ENCODE assay signal across 7 mouse cellular contexts in genomic region chr14:53597287-53597686, GRCm38 (mm10).
DNase-seq lines count a peak whose midpoint lies in the region; ATAC-seq lines count a peak whose summit lies in the region.

No protein-coding gene starts in this region.

- peak; percentile 76 for ATAC-seq in granulocyte monocyte progenitor cell, adult 5-6 weeks (replicated peaks; ENCODE audit: poor library complexity, severe bottlenecking)
- peak; percentile 83 for ATAC-seq in megakaryocyte progenitor cell, adult 5-6 weeks (replicated peaks; ENCODE audit: poor library complexity)

- peak; percentile 21 for DNase-seq in CD4-positive helper T cell, adult 2 months (ENCODE audit: low read depth, low spot score)
- peak; percentile 14 for DNase-seq in NIH3T3 (ENCODE audit: low read depth)
- peak; percentile 24 for DNase-seq in brain, adult 2 months (ENCODE audit: low read depth, low spot score)
- DNase-seq in thymus, postnatal 10 days (ENCODE audit: low spot score in 2 of 2), result peak; percentile 42 to 44
- DNase-seq in thymus, postnatal 4 days, result peak; percentile 70

Comparison
In these comparisons a context has a peak if more than half of its experiments do, and no peak if none do; other contexts are left out.
1. Peak in every context shown above with its lines: DNase-seq and ATAC-seq.
2. DNase-seq: peak in every context shown above with its lines; median percentile 70 in thymus, postnatal 4 days; 43 in thymus, postnatal 10 days; 24 in brain, adult 2 months; 21 in CD4-positive helper T cell, adult 2 months; 14 in NIH3T3.